Mouse (Mus musculus) layer of hippocampus, adult 2 months (tissue): ENCODE measurements at regions not wholly inside any gene's neighbourhood (a gene's known extent, or its start where the extent isn't known, plus 50 kb on each side); places are given as distances from the start of the nearest gene placed in this dataset.

ENCODE experiments used
- DNase-seq, 2 experiments: peaks; one replicate each; pipeline ENCODE4 v3.0.0; 2022; ENCODE audit warnings: low spot score in 2 of 2
- H3K27ac ChIP-seq: fragments of 200-600 bp; 2 replicates; pipeline ENCODE4 v1.8.1; 2022
- H3K4me3 ChIP-seq: fragments of 200-600 bp; 2 replicates; pipeline ENCODE4 v1.8.1; 2022; ENCODE audit warnings: mild to moderate bottlenecking
- CTCF ChIP-seq: fragments of 200-600 bp; conservative IDR thresholded peaks from 2 replicates; pipeline ENCODE4 v1.8.1; 2022; ENCODE audit warnings: antibody characterized with exemption, mild to moderate bottlenecking, moderate library complexity

DNA sequence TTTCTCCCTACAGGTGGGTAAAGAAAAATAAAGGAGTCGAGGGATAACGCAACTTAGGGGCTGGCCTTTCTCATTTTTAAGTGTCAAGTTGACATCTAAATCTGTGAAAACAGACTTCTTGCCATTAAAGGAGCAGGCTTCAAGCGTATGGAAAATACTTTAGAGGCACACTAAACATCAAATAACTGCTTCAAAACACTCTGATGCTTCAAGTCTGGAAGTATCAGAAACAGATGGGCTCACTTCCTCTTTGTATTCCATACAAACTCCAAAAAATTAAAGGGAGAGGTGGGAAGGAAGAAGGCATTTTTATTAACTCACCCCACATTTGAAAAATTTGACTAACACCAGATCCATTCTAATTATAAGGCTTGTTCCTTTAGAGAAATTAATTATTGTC lies 248.0 kb upstream of the Nfe2l3 start:
- H3K27ac ChIP-seq, result no peak overlapping the region
- TF ChIP-seq CTCF, result no peak
- no peak for DNase-seq
- no peak overlapping the region for H3K4me3 ChIP-seq

DNA sequence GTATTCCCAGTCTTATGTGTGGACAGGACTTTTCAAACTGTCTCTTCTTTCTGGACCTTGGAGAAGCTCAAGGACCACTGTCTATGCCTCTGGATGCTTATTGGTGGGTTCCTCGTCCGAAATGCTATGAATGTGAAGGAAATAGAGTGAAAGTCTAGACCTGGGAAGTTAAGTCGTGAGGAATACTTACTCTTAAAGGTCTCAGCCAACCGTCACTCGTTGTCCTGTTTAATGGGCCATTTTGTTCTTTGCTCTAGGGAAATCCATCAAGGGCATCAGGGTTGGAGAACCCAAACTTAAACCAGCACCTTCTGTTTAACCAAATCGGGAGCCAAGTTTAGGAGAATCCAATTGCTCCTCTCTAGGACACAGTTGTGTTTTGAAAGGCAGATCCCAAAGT lies 247.3 kb upstream of the Nfe2l3 start:
- no peak for TF ChIP-seq CTCF
- Histone ChIP-seq H3K4me3 (no peak overlapping the region), H3K27ac (no peak overlapping the region)
- no peak for DNase-seq

DNA sequence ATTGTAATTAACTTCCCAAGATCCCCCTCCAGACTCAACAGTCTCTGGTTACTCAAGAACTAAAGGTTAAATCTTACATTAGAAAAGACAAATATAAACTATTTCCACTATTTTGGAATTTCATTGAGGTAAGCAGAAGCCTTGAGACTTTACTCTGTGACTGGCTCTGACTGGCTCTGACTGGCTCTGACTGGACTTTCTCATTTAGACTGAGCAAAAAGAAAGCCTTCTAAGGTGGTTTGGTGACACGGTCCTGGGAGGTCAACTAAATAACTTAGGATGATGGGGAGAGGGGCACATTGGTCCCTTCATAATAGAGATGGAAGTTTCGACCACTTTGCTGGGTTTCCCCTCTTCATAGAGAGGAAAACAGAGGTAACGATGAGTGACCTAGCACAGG lies 243.3 kb upstream of the Nfe2l3 start:
- TF ChIP-seq CTCF, result no peak
- no peak for DNase-seq
- no peak overlapping the region for H3K27ac ChIP-seq
- no peak overlapping the region for H3K4me3 ChIP-seq

DNA sequence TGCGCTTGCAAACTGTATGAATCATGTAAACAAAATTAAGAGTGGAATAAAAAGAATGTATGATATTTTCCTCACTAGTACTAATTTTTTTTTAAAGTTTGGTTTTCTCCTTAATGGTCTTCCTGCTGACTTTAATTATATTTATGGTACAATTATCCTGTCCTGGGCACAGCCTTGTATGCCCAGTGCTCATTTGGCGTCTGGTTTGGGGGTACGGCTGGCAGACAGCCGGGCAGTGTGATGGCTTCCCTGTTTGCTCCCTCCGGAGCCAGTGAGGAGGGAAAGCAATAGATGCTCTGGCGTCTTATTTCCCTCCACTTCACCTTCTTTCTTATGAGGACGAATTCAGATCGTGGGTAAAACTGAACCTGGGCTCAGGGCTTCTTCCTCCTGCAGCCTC lies 239.6 kb upstream of the Nfe2l3 start:
- DNase-seq, result no peak
- Histone ChIP-seq H3K27ac (no peak overlapping the region), H3K4me3 (no peak overlapping the region)
- TF ChIP-seq CTCF, result no peak

- no peak for TF ChIP-seq CTCF
- H3K4me3 ChIP-seq, result no peak overlapping the region
- no peak for DNase-seq
- no peak overlapping the region for H3K27ac ChIP-seq
These were observed 239.1 kb upstream of the Nfe2l3 start for GRCm38 (mm10) chr6:51193356-51193755.

- DNase-seq, result no peak
These were observed 236.1 kb upstream of the Nfe2l3 start for GRCm38 (mm10) chr6:51196391-51196790.

DNA sequence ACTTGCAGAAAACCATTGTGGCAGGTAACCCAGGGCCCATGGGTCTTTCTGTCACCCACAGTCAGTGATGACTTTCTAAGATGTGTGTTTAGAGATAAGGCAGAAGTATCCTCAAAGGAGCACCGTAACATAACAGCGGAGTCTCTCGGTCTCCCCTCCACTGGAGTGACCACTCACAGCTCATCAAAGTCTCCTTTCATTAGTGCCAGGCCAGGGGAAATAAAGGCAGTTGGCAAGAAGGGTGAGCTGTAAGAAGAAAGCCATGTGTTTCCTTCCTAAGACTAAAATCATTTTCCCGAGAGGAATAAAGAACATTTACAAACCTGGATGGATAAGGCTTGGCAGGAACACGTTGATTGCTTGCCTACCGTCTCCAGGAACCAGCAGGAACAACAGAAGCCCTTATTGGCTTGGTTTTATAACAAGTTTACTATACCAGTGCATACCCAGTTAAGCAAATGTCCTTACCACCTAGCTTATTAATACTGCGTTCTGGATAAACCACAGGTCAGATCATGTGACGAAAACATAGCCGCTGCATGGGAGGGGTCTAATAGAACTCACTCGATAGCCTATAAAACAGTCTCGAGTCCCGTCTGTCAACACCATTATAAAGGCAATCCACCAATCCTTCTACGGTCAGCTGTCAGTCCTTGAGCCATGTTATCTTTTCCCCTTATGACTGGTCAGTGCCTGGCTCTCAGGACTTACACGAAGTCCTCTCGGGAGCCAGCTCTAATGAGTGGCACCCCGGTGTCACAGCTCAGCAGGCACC lies 235.3 kb upstream of the Nfe2l3 start:
- no peak for TF ChIP-seq CTCF
- H3K4me3 ChIP-seq, result no peak overlapping the region
- no peak for DNase-seq
- H3K27ac ChIP-seq, result no peak overlapping the region

More at GRCm38 (mm10) chr6:51196391-51196790, 236.1 kb upstream of the Nfe2l3 start:
- Histone ChIP-seq H3K27ac (no peak overlapping the region), H3K4me3 (no peak overlapping the region)
- TF ChIP-seq CTCF, result no peak

DNA sequence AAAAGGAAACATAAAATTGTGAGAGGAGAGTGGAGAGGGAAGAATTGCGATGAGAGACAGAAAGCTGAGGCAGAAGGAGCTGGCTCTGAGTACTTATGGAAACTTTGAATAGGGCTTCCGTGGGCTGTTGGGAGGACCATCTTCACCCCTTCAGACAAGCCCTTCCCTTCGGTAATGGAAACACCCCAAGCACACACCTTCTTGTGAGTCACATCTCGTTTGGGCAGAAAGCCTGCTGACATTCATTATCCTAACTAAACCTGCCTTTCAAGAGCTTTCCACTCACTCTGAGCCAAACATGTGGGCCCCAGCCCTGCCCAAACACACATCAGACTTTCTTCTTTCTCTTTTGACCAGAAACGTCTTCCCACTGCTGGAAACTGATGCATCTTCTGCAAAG lies 232.3 kb upstream of the Nfe2l3 start:
- Histone ChIP-seq H3K4me3 (no peak overlapping the region), H3K27ac (no peak overlapping the region)
- no peak for TF ChIP-seq CTCF
- no peak for DNase-seq

DNA sequence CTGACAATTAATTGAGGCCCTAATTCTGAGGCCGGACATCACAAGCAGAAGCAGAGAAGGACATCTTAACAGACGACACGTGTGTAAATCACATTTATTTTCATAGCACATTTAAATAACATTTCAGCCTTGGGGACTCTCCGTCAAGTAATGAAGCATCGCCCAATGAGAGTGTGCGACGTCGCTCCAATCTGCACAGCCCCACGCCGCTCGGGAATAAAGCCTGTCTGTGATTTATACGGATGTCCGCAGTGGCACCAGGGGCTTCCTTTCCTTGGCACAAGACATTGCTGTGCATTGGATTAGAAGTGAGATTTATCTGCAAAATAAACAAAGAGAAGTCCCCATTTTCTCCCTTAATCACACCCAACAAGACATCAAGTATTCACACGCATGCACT lies 231.6 kb upstream of the Nfe2l3 start:
- no peak for TF ChIP-seq CTCF
- no peak overlapping the region for H3K27ac ChIP-seq
- no peak for DNase-seq
- no peak overlapping the region for H3K4me3 ChIP-seq

DNA sequence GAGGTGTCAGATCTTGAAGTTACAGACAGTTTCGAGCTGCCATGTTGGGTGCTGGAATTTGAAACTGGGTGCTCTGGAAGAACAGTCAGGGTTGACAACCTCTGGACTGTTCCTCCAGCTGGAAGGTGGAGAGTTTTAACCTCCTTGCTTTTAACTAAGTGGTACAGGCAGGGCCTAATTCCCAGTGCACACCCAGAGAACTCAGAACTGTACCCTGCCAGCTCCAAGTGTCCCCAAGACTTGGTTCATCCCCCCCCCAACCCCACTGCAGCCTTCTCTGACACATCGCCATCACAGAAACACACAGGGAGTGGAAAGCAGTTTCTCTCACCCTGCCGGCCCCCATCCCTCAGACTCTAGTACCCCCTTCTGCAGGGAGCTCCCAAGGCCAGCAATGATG lies 228.2 kb upstream of the Nfe2l3 start:
- TF ChIP-seq CTCF, result no peak
- Histone ChIP-seq H3K27ac (no peak overlapping the region), H3K4me3 (no peak overlapping the region)
- no peak for DNase-seq

GRCm38 (mm10) chr6:51205411-51205810 lies 227.1 kb upstream of the Nfe2l3 start:
- no peak for TF ChIP-seq CTCF
- no peak for DNase-seq
- Histone ChIP-seq H3K4me3 (no peak overlapping the region), H3K27ac (no peak overlapping the region)

DNA sequence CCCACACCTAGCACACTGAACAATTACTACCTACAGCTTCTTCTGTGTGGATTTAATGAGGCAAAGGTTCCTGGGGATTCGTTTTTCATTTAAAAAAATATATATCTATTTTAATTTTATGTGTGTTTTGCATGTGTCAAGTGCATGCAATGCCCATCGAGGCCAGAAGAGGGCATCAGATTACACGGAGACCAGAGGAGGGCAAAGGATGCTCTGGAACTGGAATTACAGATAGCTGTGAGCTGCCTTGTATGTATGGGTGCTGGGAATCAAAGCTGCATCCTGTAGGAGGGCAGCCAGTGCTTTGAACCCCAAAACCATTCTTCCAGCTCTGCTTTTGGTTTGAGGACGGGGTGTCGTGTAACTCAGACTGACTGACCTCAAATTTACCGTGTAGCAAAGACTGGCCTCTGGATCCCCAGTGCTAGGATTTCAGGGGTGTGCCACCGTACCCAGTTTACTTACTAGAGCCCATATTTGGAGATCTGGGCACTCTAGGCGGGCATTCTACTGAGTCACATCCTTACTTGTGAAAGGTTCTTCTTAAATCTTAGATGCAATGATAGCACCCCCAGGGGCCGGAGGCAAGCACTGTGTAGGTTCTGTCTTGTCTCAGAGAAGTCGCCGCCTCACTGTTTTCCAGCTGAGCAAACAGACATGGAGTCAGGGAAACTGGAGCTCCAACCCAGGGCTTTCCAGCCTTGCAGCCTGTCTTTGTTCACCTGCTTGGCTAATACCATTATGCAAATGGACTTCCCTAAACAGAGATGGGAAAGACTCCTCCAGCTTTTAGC lies 225.6 kb upstream of the Nfe2l3 start:
- TF ChIP-seq CTCF, result peak; percentile 90
- no peak overlapping the region for H3K27ac ChIP-seq
- peak; percentile 17 to 66 for DNase-seq
- no peak overlapping the region for H3K4me3 ChIP-seq

GRCm38 (mm10) chr6:51207587-51208361 lies 224.7 kb upstream of the Nfe2l3 start:
- Histone ChIP-seq H3K27ac (no peak overlapping the region), H3K4me3 (no peak overlapping the region)
- TF ChIP-seq CTCF, result no peak
- DNase-seq, result no peak
